Mouse (Mus musculus): ENCODE results near the gene A830018L16Rik. TPM values are rescaled to one million over a fixed set of nuclear protein-coding genes. Genes with fewer than 3 reads are reported as not detected.
"Not testable (repeated sequence)": the region's sequence is repeated elsewhere in the genome, so short reads cannot be mapped to it uniquely, and the experiment has no call there.

The A830018L16Rik gene
- total RNA-seq (2021): under 1 TPM; 0.45 TPM
- long read RNA-seq, experiment 1: 0 reads
- long read RNA-seq, experiment 2: 0 reads

DNA sequence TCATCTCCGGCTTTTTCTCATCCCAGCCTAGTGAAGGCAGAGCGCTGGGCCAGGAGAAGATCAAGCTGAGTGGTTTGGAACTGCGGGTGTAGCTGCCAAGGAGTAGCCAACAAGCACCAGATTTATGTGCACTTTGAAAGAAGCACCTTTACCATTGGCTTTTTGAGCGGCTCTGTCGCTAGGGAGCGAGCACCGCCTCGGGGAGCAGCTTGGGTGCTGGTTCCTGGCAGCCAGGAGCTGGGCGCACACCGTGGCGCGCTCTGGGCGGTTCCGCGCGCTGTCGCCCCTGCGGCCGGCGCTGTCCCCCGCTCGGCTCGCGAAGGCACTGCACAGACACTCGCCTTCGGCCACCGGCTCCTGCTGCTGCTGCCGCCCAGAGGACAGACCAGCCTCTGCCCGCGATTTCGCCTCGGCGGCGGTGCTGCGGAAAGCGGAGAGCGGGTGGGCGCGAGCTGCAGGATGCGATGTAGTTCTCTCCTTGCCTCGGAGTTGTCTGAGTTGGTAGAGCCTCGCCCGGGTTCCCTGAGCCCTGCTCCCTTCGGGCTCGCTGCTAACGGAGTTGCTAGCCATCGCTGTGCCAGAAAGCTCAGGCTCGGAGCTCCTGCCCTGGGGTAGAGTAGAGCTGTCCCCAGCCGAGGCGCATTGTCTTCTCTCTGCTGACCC is at the start of gene A830018L16Rik:
Gene A830018L16Rik (plus strand): TSS at position 212 of the 663 bp plus-strand sequence.
- DNase-seq: peak; percentile 67

DNA sequence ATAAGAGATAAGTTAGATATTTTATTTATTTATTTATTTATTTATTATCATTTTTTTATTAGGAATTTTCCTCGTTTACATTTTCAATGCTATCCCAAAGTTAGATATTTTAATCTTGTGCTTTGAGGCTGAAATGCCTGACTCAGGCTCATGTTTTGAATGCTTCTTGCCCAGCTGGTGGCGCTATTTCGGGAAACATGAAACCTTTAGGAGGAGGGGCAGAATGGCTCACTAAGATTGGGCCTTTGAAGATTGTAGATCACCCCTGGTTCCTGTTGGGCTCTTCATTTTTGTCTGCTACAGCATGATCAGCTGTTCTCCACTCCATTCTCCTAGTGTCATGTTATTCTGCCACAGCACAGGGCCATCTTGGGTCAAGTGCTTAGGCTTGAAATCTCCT is 28.1 kb upstream of the A830018L16Rik start:
- DNase-seq: no peak

DNA sequence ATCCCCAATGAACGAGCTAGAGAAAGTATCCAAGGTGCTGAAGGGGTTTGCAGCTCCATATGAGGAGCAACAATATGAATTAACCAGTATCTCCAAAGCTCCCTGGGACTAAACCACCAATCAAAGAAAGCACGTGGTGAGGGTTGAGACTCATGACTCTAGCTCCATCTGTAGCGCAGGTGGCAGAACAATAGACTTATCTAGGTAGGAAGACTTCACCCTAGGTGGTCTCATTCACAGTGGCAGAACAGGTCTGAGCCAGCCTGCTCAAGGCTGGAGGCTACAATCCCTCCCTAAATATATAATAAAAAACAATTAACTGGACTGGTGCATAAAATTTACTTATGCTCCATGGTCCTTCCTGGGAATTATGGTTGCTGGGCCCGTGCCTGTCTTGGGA is 18.5 kb upstream of the A830018L16Rik start:
- DNase-seq: no peak

DNA sequence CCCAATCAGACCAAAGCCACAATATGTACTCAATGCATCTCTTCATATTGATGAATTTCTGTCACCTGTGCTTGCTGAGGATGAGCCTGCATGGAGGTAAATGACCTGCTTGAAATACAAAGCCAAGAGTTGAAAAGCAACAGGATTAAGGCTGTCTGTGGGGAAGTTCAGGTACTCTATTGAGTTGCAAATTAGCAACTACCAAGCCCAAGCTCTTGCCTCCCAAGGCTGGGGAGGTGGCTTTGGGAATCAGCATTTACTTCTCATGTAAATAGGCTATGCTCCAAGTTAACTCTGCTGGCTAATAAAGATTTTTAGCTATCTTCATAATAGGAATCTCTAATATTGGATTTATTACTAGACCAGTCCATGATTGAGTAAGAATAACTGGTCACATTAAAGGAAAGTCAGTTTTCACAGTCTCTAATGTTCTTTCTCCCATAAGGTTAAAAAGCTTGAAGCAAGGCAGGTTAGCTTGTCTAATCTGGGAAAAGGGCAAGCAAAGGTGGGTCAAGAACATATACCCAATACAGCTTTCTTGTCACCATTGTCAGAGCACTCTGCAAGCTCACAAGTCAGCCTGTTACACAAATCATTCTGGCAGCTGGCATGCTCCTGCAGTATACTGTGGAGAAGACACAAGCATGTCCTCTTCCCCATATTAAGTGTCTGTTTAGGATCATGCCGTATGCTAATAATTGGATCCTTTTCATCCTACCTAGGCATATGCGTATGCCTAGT is 17.7 kb upstream of the A830018L16Rik start:
- no peak for DNase-seq

DNA sequence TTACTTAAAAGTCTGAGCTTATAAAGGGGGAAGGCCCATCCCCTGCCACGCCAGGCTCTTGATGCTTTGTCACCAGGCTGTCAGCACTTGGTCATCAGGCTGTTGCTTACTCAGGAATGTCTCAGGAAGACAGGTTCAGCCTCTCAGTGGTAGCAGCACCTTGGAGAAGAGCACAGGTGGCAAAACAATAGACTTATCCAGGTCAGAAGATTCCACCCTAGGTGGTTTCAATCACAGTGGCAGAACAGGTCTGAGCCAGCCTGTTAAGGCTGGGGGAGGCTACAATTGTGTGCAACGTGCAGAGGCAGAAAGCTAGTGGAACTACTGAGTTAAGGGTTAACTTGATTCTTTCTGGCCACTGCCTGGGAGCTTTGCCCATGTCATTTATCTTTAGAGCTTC is 12.7 kb upstream of the A830018L16Rik start:
- no peak for DNase-seq

DNA sequence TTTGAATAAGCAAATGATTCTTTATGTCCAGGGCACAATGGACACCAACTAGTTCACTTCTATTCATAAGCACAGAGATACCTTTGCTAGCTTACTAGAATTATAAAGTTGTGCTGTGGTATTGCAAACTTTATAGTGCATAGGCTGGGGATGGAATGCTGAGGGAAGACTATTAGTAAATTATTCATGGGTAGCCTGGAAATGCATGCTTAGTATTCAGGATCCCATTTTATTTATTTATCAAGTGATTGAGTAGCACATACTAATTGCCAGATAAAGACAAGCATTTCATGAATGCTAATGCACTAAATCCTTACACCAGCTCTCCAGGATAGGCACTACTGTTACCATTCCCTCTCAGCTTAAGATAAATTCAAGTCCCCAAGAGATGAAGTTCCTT is 8.4 kb upstream of the A830018L16Rik start:
- DNase-seq: no peak

DNA sequence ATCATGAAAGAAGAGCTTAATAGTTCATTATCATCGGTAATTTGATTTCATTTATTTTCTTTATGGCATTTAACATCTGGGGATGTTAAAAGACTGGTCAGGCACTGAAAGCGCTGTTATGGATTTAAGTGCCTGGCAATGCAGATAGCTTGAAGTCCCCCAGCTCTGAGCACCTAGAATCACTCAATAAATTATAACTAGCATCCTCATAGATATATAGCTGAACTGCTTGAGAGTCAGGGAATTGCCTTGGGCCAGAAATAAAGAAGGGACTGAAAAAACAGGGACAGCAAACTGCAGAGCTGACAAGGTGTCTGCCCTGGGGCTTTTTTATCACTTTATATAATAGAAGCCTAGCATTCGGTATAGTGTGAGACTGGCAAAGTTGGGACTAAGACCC is 7.9 kb upstream of the A830018L16Rik start:
- DNase-seq: no peak

DNA sequence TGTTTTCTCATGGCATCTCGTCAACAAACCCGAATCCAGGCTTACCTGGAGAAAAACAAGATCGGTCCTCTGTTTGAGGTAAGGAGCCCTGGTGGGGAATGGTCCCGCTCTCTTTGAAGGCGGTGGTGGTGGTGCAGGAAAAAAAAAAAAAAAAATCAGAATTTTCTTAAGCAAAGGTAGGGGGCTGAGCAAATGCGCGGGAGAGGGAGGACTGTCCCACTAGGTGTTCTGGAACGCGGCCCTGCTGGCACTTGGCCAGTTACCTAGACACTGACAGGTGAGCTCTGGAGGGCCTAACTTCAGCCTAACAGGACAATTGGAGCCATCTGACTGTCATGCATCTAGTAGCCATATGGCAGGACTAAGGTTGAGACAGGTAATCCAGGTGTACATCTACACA is 655 bp downstream of the A830018L16Rik start:
- DNase-seq: peak; percentile 9

DNA sequence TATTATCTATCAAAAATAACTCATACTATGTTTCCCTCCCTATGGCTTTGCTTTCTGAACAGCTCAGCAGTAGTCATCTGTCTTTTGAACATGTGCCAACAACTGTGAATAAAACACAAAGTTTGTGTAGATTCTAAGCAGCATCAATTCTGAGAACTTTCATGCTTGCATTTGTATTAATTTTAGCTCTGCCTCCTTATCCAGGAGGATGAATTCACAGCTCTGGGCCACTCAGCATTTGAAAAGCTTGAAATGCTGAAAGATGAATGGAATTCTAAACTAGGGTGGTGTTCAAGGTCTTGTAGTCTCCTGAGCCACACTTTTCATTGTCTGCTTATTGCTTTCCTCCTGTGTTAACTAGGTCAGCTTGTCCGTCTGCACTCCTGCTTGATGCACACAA is 13.4 kb downstream of the A830018L16Rik start:
- no peak for DNase-seq

DNA sequence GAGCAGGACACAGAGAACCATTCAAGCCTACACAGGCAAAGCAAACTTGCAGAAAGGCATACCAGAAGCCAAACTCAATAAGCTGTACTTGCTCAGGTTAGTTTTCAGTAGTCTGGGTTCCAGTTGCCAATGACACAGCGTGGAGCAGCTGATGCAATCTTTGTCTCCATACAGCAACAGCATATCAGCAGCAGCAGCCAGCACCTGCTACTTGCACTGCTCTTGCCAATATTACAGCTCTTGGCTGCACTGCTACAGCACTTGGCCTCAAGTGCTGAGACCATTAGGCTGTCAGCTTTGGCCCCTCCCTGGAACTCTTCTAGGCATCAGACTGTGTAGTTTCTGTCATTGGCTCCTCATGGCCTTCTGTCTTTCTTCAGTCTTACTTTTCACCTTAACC is 44.4 kb downstream of the A830018L16Rik start:
- peak; percentile 22 for DNase-seq

DNA sequence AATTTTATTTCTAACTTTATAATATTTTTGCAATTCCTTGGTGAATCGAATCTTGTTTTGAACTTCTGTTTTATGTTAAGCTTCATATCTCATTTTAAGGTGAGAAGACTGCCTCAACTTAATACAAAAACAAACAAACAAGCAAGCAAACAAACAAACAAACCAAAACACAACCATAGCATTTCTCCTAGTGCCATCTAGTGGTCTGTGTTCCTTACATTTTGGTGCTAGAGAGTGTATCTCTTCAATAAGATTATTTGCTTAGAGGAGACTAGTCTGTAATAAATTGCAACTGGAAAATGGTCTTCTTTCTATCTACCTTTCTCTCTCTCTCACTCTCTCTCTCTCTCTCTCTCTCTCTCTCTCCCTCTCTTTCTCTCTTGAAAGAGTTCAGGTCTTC is 52.4 kb downstream of the A830018L16Rik start:
- DNase-seq: no peak

DNA sequence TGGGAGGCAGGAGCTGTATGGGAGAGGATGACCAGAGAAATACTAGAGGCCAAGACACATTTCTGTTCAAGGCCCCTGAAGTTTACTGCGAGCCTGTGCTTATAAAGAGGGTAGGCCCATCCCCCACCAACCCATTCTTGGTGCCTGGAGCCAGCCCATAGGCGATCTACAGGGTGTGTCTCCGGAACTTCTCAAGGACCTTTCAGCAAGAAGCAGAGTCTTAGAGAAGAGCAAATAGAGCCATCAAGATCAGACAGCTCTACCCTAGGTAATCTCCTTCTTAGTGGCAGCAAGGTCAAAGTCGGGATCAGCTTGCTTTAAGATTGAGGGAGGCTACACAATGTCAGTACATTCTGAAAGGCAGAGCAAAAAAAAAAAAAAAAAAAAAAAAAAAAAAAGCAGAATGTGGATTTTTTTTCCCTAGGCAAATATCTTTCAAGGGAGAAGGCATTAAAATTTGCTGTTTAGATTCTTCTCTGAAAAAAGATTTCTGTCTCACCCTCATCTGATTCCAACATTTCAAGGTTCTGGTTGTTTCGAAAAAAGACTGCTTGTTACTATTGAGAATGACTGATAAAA is 53.2 kb downstream of the A830018L16Rik start:
- no peak for DNase-seq

DNA sequence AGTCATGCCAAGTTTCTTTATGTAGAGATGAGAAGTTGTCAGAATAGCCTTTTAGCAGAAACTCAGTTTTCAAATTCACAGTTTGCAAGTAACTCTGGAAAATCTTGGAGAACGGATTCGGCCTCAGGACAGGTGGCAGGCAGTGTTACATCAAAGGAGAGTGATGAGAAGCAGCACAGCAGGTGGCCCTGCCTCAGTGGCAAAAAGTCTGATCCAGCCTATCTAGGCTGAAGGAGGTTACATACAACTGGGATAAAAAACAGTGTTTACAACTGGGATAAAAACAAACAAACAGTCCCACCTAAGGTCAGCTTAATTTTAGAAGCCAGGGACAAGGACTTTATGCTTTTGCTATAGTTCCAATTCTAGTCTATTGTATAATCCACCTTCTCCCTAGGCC is 79.0 kb downstream of the A830018L16Rik start:
- DNase-seq: no peak

DNA sequence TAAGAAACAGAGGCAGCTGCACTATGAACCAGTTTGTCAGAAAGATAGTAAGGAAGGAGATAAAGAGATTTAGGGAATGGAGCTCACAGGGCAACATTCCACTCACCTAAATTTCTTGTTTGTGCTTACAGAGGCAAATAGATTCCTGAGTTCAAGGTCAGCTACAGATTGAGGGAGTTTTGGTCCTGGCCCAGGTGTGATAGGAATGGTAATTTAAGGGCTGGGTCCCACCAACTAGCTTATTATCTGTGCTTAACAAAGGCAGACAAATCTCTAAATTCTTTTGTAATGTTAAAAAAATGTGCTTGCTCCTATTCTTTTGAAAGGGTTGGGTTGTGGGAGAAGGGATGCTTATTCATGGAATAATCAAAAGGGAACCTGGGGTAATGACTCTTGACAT is 87.7 kb downstream of the A830018L16Rik start:
- no peak for DNase-seq

DNA sequence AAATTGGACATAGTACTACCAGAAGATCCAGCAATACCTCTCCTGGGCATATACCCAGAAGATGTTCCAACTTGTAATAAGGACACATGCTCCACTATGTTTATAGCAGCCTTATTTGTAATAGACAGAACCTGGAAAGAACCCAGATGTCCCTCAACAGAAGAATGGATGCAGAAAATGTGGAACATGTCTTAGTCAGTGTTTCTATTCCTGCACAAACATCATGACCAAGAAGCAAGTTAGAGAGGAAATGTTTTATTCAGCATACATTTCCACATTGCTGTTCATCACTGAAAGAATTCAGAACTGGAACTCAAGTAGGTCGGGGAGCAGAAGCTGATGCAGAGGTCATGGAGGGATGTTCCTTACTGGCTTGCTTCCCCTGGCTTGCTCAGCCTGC is 135.9 kb downstream of the A830018L16Rik start:
- DNase-seq: not testable (repeated sequence)

DNA sequence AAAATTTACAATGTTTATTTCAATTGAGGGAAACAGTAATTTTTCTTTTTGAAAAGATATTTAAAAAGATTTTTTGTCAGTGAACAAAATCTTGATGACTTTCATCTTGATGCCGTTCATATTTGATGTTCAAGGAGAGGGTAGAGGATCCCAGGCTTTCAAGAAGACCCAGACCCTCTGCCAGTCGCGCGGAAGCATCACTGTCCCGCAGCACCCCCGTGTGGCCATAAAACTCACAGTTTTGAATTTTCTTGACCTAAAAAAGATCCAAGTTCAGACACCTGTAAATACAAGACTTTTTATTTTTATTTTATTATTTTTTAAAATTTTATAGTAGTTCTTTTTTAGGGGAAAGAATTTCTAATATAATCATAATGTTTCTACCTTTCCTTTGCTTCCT is 151.4 kb downstream of the A830018L16Rik start:
- peak; percentile 28 for DNase-seq

DNA sequence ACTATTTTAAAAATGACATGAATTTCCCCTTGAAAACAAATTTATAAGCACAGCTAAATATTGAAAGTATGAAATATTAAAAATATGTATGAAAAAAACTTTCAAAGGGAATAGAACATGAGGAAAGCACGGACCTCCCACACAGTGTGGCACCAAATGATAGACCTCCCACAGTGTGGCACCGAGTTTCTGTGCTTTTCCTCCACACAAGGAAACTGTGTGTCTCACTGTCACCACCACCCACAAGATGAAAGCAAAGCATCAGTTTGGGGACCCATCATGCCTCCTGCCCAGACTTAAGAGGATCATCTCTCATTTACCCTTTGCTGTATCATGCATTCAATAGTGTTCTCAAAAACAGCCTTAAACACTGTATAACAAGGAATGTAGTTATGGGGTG is 152.8 kb downstream of the A830018L16Rik start:
- DNase-seq: no peak

DNA sequence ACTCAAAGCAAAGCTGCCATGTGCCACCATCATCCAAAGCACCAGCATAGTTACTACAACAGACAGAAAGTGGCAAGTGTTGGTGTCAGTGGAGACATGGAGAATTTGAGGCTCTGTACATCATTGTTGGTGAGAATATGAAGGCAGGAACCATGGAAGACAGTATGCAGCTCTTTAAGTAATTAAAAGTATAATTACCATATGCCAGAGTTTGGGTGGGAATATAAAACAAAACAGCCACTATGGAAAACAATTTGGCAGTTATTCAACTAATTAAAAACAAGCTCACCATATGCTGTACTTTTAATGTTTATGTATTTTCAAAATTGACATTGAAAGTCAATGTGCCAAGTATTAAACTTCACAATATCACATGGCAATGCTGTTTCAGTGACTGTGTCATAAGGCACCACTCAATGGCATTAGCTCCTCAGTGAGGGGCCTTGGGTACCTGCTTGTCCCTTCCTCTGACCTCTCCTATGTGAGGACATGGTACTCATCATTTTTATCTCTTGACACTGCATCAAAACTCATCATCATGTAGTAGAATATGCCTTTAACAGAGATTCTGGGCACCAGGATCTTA is 153.5 kb downstream of the A830018L16Rik start:
- DNase-seq: no peak

DNA sequence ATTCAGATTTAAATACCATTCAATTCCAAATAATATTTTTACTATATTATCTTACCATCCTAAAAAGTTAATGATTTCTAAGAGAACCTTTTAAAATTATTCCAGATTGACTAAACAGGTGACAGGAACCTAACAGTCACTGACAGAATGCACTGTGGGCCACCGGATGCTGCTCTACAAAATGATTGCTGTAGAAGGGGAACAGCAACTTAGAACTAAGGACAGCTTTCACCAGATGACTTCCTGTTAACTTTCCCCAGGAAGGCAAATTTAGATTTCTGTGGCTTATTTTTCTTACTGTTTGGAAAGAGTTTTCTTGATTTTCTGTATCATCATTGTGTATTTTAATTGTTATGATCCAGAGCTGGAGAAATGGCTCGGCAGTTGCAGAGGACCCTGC is 156.4 kb downstream of the A830018L16Rik start:
- no peak for DNase-seq

DNA sequence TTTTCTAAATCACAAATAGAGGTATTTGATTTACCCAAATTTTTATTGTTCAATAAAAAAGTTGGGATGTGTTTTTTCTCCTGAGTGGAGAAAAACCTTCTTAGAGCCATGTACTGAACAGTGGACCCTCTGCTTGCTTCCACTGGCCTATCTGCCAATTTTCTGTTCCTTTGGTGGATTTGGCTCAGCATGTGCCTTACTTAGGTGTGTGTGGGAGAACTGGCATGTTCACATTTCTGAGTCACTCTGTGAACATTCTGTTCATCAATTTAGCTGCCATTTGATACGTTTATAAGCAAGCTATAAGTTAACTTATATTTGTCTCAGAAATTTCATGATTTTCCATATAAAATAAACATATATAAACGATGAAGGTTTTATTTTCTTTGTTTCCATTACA is 159.6 kb downstream of the A830018L16Rik start:
- DNase-seq: no peak

DNA sequence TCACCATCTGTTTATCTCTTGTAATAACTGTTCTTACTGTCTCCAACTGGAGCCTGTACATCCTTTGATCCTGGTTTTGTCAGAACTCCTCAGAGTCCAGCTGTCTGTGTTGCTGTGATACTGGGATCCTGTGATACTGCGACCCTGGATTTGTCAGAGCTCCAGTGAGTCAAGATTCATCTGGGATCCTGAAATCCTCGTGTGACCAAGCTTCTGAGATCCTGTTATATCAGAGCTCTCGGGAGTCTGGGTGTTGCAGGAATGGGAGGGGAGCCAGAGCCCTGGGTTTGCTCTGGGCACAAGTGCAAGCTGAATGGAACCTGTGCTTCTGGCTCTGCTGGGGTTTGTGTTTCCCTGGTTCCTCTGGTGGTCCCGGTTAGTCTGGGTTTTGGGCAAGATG is 166.1 kb downstream of the A830018L16Rik start:
- no peak for DNase-seq

DNA sequence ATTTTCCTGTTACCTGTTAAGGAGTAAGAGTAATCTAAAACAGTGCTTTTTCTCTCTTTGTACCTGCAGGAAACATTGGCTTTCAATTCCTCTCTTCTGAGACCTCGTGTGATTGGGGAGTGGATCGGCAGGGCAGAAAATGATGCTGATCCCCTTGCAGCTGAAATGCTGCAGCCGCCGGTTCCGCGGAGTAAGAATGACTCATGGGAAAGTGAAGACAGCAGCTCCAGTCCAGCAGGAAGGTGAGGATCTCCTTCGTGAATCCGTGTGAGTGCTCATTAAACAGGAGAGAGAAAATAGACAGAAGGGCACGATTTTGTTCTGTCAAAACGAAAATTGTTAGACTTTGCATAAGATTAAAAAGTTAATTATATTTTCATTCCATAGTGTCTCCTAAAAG is 174.4 kb downstream of the A830018L16Rik start:
- DNase-seq: no peak

DNA sequence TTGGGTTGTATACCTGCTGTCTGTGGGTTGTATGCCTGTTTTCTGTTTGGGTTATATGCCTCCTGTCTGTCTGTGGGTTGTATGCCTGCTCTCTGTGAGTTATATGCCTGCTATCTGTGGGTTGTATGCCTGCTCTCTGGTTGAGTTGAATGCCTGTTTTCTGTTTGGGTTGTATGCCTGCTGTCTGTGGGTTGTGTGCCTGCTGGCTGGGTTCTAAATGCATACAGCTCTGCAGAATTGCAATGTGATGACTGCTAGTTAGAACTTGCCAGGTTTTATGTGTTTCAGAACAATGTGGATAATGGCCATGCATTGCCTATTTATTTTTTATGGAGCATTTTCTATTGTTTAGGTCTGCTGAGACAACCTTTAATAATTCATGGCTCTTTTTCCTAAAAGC is 236.2 kb downstream of the A830018L16Rik start:
- no peak for DNase-seq

Data from gastrocnemius, postnatal 10 days (tissue).